Mouse (Mus musculus): ENCODE measurements around the gene Wdfy1. TPM values are rescaled to one million over a fixed set of nuclear protein-coding genes. Genes with fewer than 3 reads are reported as not detected.

Wdfy1 gene
- polyA plus RNA-seq, 1 experiment, result 400 TPM

GRCm38 (mm10) chr1:79752714-79753340, 23.1 kb downstream of the Wdfy1 start:
- Histone ChIP-seq H3K36me3 (ENCODE audit: control insufficient read depth, insufficient read depth, low read length) (no peaks in the 10 kb centered on the region), H3K4me3 (ENCODE audit: control insufficient read depth, low read depth, low read length) (no peak overlapping the region), H3K27ac (ENCODE audit: control insufficient read depth, insufficient read depth, low read depth, low read length) (no peak overlapping the region), H3K27me3 (ENCODE audit: control insufficient read depth, insufficient read depth, low read length) (no peaks in the 10 kb centered on the region), H3K4me1 (ENCODE audit: control insufficient read depth, insufficient read depth, low read length) (no peaks in the 10 kb centered on the region; the same call in none of the 2 replicates)
- TF ChIP-seq POLR2A (IDR thresholded peaks at IDR 0.05; ENCODE audit: control insufficient read depth, low read depth, low read length) (no peak), CTCF (IDR thresholded peaks at IDR 0.05; ENCODE audit: control insufficient read depth, insufficient read depth, insufficient replicate concordance, low read depth, low read length) (no peak)

GRCm38 (mm10) chr1:79752015-79752695, 23.8 kb downstream of the Wdfy1 start:
- Histone ChIP-seq H3K27me3 (ENCODE audit: control insufficient read depth, insufficient read depth, low read length) (no peaks in the 10 kb centered on the region), H3K4me1 (ENCODE audit: control insufficient read depth, insufficient read depth, low read length) (no peaks in the 10 kb centered on the region; the same call in none of the 2 replicates), H3K27ac (ENCODE audit: control insufficient read depth, insufficient read depth, low read depth, low read length) (no peak overlapping the region)

GRCm38 (mm10) chr1:79751186-79751585, 24.8 kb downstream of the Wdfy1 start:
- Histone ChIP-seq H3K27me3 (ENCODE audit: control insufficient read depth, insufficient read depth, low read length) (no peaks in the 10 kb centered on the region), H3K4me3 (ENCODE audit: control insufficient read depth, low read depth, low read length) (no peak overlapping the region), H3K27ac (ENCODE audit: control insufficient read depth, insufficient read depth, low read depth, low read length) (no peak overlapping the region), H3K36me3 (ENCODE audit: control insufficient read depth, insufficient read depth, low read length) (no peaks in the 10 kb centered on the region), H3K4me1 (ENCODE audit: control insufficient read depth, insufficient read depth, low read length) (no peaks in the 10 kb centered on the region; the same call in none of the 2 replicates)
- TF ChIP-seq CTCF (IDR thresholded peaks at IDR 0.05; ENCODE audit: control insufficient read depth, insufficient read depth, insufficient replicate concordance, low read depth, low read length) (no peak), POLR2A (IDR thresholded peaks at IDR 0.05; ENCODE audit: control insufficient read depth, low read depth, low read length) (no peak)

More at GRCm38 (mm10) chr1:79752015-79752695, 23.8 kb downstream of the Wdfy1 start:
- TF ChIP-seq POLR2A (IDR thresholded peaks at IDR 0.05; ENCODE audit: control insufficient read depth, low read depth, low read length) (no peak), CTCF (IDR thresholded peaks at IDR 0.05; ENCODE audit: control insufficient read depth, insufficient read depth, insufficient replicate concordance, low read depth, low read length) (no peak)
- no peak overlapping the region for H3K4me3 ChIP-seq (ENCODE audit: control insufficient read depth, low read depth, low read length)
- no peaks in the 10 kb centered on the region for H3K36me3 ChIP-seq (ENCODE audit: control insufficient read depth, insufficient read depth, low read length)

DNA sequence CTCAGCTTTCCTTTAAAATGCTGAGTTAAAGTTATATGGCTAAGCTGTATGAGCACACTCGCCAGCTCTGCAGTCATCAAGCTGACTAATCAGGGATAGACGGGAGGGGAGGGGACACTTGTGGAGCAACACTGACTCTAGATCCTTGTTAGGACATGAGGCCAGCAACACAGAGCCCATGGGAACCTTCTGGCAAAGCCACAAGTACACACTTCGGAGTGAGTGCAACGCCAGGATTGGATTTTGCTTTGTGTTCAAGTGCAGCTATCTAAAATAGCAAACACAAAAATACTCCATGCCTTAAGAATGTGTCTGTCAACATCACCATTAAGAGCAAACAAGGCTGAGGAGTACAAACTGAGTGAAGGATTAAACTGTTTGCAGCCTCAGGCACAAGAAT, 29.9 kb downstream of the Wdfy1 start:
- Histone ChIP-seq H3K36me3 (ENCODE audit: control insufficient read depth, insufficient read depth, low read length) (no peaks in the 10 kb centered on the region), H3K4me3 (ENCODE audit: control insufficient read depth, low read depth, low read length) (no peak overlapping the region), H3K27me3 (ENCODE audit: control insufficient read depth, insufficient read depth, low read length) (no peaks in the 10 kb centered on the region), H3K27ac (ENCODE audit: control insufficient read depth, insufficient read depth, low read depth, low read length) (no peak overlapping the region), H3K4me1 (ENCODE audit: control insufficient read depth, insufficient read depth, low read length) (no peaks in the 10 kb centered on the region; the same call in 1 of the 2 replicates)
- TF ChIP-seq CTCF (IDR thresholded peaks at IDR 0.05; ENCODE audit: control insufficient read depth, insufficient read depth, insufficient replicate concordance, low read depth, low read length), result no peak

DNA sequence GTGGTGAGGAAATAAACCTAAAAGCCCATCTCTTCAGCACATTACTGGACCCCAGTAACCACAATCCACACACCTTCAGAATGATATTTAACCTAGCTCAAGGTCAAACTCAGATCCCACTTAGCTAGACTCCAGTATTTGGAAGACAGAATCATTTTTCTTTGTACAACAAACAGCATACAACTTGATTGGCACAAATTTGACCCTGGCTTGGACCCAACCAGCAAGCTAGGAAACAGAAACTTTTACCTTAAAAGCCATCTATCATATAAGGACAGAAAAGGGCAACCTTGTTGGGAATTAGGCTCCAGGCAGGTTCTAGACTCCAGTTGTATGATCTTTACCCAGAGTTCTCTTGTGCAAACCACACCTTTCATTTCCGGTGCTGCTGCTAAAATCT, 32.6 kb downstream of the Wdfy1 start:
- no peaks in the 10 kb centered on the region for H3K36me3 ChIP-seq (ENCODE audit: control insufficient read depth, insufficient read depth, low read length)
- H3K27ac ChIP-seq (ENCODE audit: control insufficient read depth, insufficient read depth, low read depth, low read length), result no peak overlapping the region
- TF ChIP-seq CTCF (IDR thresholded peaks at IDR 0.05; ENCODE audit: control insufficient read depth, insufficient read depth, insufficient replicate concordance, low read depth, low read length) (no peak), POLR2A (IDR thresholded peaks at IDR 0.05; ENCODE audit: control insufficient read depth, low read depth, low read length) (no peak)

DNA sequence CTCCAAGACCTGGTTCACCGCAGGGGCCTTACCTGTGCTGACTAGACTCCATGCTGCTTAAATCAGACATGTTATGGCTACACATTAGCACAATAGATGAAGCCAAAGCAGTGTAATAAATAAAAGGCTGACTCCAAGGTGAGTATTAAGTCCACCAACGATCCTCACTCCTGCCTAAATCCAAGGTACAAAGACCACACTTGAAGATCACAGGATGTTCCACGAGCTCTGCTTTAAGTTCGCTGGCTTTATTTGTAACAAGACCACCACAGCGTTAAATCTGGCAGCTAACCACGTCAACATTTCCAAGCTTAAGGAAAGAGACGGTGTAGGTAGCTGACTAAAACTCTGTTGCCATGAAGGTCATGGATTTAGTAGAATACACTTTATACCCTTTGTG, 33.0 kb downstream of the Wdfy1 start:
- Histone ChIP-seq H3K36me3 (ENCODE audit: control insufficient read depth, insufficient read depth, low read length) (no peaks in the 10 kb centered on the region), H3K27me3 (ENCODE audit: control insufficient read depth, insufficient read depth, low read length) (no peaks in the 10 kb centered on the region), H3K4me3 (ENCODE audit: control insufficient read depth, low read depth, low read length) (no peak overlapping the region), H3K27ac (ENCODE audit: control insufficient read depth, insufficient read depth, low read depth, low read length) (no peak overlapping the region), H3K4me1 (ENCODE audit: control insufficient read depth, insufficient read depth, low read length) (no peaks in the 10 kb centered on the region)
- TF ChIP-seq CTCF (IDR thresholded peaks at IDR 0.05; ENCODE audit: control insufficient read depth, insufficient read depth, insufficient replicate concordance, low read depth, low read length) (no peak), POLR2A (IDR thresholded peaks at IDR 0.05; ENCODE audit: control insufficient read depth, low read depth, low read length) (no peak)

More for the DNA sequence above, 32.6 kb downstream of the Wdfy1 start:
- no peak overlapping the region for H3K4me3 ChIP-seq (ENCODE audit: control insufficient read depth, low read depth, low read length)
- no peaks in the 10 kb centered on the region for H3K27me3 ChIP-seq (ENCODE audit: control insufficient read depth, insufficient read depth, low read length)
- H3K4me1 ChIP-seq (ENCODE audit: control insufficient read depth, insufficient read depth, low read length), result no peaks in the 10 kb centered on the region

DNA sequence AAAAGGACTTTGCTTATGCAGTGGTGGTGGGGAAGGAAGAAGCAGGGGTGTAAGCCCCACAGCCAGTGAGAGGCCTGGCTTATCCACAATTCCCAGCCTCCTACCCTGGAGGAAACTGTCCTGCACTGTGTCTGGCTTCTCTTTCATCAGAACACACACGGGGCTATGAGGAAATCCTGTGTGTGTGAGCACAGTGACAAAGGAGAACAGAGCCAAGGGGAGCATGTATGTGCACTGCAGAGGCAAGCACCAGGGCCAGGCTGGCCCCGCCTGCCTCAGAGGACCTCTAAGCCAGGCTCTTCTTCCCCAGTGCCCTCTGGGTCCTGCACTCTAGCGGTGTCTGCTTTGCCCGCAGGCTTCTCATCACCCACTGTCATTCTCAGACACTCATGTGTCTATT, 34.9 kb downstream of the Wdfy1 start:
- no peak overlapping the region for H3K27ac ChIP-seq (ENCODE audit: control insufficient read depth, insufficient read depth, low read depth, low read length)
- TF ChIP-seq POLR2A (IDR thresholded peaks at IDR 0.05; ENCODE audit: control insufficient read depth, low read depth, low read length) (no peak), CTCF (IDR thresholded peaks at IDR 0.05; ENCODE audit: control insufficient read depth, insufficient read depth, insufficient replicate concordance, low read depth, low read length) (no peak)

More for the DNA sequence above, 34.9 kb downstream of the Wdfy1 start:
- no peak overlapping the region for H3K4me3 ChIP-seq (ENCODE audit: control insufficient read depth, low read depth, low read length)
- no peaks in the 10 kb centered on the region for H3K36me3 ChIP-seq (ENCODE audit: control insufficient read depth, insufficient read depth, low read length)
- H3K4me1 ChIP-seq (ENCODE audit: control insufficient read depth, insufficient read depth, low read length), result no peaks in the 10 kb centered on the region
- no peaks in the 10 kb centered on the region for H3K27me3 ChIP-seq (ENCODE audit: control insufficient read depth, insufficient read depth, low read length)
